Mouse (Mus musculus) stomach, postnatal 0 days (tissue): ENCODE data around the gene Pou2f3.

Experiments
- CTCF ChIP-seq: IDR thresholded peaks from 2 replicates; pipeline ENCODE4 v1.5.1; 2016; ENCODE audit warnings: antibody characterized with exemption, low read depth, mild to moderate bottlenecking, moderate library complexity
- EP300 ChIP-seq: optimal IDR thresholded peaks from 2 replicates; pipeline ENCODE3; 2016; ENCODE audit warnings: antibody characterized with exemption

DNA sequence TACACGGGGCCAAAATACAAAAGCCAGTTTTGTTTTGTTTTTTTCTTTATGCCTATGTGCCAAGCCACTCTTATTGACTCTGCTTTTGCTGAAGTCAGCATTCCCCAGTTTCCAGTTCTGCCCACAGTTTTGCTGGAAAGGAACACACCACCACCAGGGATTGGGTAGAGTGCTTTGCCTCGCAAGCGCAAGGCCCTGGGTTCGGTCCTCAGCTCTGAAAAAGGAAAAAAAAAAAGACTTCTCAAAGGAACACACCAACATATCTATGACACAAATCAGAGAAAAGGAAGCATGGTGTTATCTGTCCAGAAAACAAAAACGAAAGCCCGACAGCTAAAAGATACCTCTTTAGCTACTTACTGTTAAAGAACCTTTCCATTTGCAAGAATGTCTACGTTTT is 101.0 kb downstream of the Pou2f3 start:
- TF ChIP-seq EP300 (no peak), CTCF (no peak)
